In genomic region chr9:121059286-121059685, GRCm38 (mm10) we compare ENCODE assay signal across 10 mouse cellular contexts.
DNase-seq lines count a peak whose midpoint lies in the region; ATAC-seq and TF ChIP-seq lines count a peak whose summit lies in the region.
"Had no signal": no experiment of that assay in that cellular context is flagged by ENCODE, and none has a peak within 500 bp of the region (broad histone marks: within the 10 kb centered on the region; RNA-seq: fewer than 3 reads in every experiment).

No protein-coding gene starts in this region.

- TF ChIP-seq POLR2A in kidney, adult 2 months (IDR thresholded peaks at IDR 0.05; ENCODE audit: low read depth, low read length), result no peak
- TF ChIP-seq POLR2A in brain, embryonic 14.5 days (IDR thresholded peaks at IDR 0.05; ENCODE audit: borderline replicate concordance, extremely low read depth, insufficient read depth, insufficient read length, poor library complexity, severe bottlenecking), result no peak

- TF ChIP-seq CTCF in kidney, adult 2 months (conservative IDR thresholded peaks at IDR 0.05; ENCODE audit: insufficient read depth, insufficient read length, low read depth, low read length), result peak; percentile 55
- peak; percentile 52; the same call in 1 of the 2 replicates for TF ChIP-seq CTCF in brain, embryonic 14.5 days (IDR thresholded peaks at IDR 0.05; ENCODE audit: borderline replicate concordance, extremely low read depth, insufficient read depth, insufficient read length)

- peak; percentile 83 for ATAC-seq in megakaryocyte-erythroid progenitor cell, adult 5-6 weeks (replicated peaks; ENCODE audit: low FRiP score, low TSS enrichment, poor library complexity, severe bottlenecking)

- H3K36me3 ChIP-seq in kidney, adult 2 months (ENCODE audit: control insufficient read depth, insufficient read depth, low read length), result no peaks in the 10 kb centered on the region
- H3K36me3 ChIP-seq in ES-E14 (ENCODE audit: control insufficient read depth, insufficient read depth, low read length, poor library complexity, severe bottlenecking), result no peaks in the 10 kb centered on the region
- H3K36me3 ChIP-seq: hindbrain, embryonic 15.5 days had no signal

- intact Hi-C loops in gastrocnemius, postnatal 14 days (cut with DNase I; ENCODE audit: low total_unique reads), result no loop called here

- in situ Hi-C loops in ES-E14 (cut with MboI; ENCODE audit: low sequenced_read_pairs in 2 of 2, unreplicated experiment in 2 of 2), result no loop called here

- H3K4me1 ChIP-seq in kidney, adult 2 months (ENCODE audit: control insufficient read depth, insufficient read depth, low read length), result no peaks in the 10 kb centered on the region
- H3K4me1 ChIP-seq in ES-E14 (ENCODE audit: control insufficient read depth in 2 of 2, insufficient read depth in 2 of 2, low read length in 2 of 2, poor library complexity in 1 of 2), result peaks cover 3 to 7% of the 10 kb centered on the region in 2 experiments; a peak in 1 of 4 replicates

- over 99% methylated on average over 3 of the region's 3 CpGs for WGBS in kidney, adult 2 months

- H3K9me3 ChIP-seq in ES-E14 (ENCODE audit: control insufficient read depth, insufficient read depth, low read depth, low read length), result no peaks in the 10 kb centered on the region
- H3K9me3 ChIP-seq: hindbrain, embryonic 15.5 days had no signal

- H3K4me3 ChIP-seq in kidney, adult 2 months (ENCODE audit: insufficient read depth, low read depth, low read length), result no peak overlapping the region
- no peak overlapping the region for H3K4me3 ChIP-seq in ES-E14 (ENCODE audit: insufficient read depth in 1 of 2, low read depth in 1 of 2, low read length in 2 of 2, poor library complexity in 1 of 2, severe bottlenecking in 1 of 2)
- H3K4me3 ChIP-seq: hindbrain, embryonic 15.5 days; myocyte had no signal

- H3K27me3 ChIP-seq in kidney, adult 2 months (replicated peaks; ENCODE audit: control insufficient read depth, insufficient read depth, low read length), result no peaks in the 10 kb centered on the region
- H3K27me3 ChIP-seq: hindbrain, embryonic 15.5 days had no signal

- H3K9ac ChIP-seq in ES-E14 (ENCODE audit: insufficient read depth, low read depth, low read length, poor library complexity, severe bottlenecking), result no peak overlapping the region
- H3K9ac ChIP-seq: hindbrain, embryonic 15.5 days had no signal

- H3K27ac ChIP-seq in kidney, adult 2 months (ENCODE audit: insufficient read depth, low read depth, low read length), result no peak overlapping the region
- H3K27ac ChIP-seq in ES-E14 (ENCODE audit: insufficient read depth, low read depth, low read length, poor library complexity, severe bottlenecking), result no peak overlapping the region
- H3K27ac ChIP-seq: hindbrain, embryonic 15.5 days had no signal

- DNase-seq in kidney, adult 2 months, result peak; percentile 31
- no peak for DNase-seq in kidney, postnatal 10 days
- peak; percentile 38 for DNase-seq in ES-E14 (ENCODE audit: low read depth, low spot score)
- DNase-seq in brain, embryonic 14.5 days (ENCODE audit: low read depth), result peak; percentile 26
- no peak for DNase-seq in gastrocnemius, postnatal 14 days
- no peak for DNase-seq in urinary bladder, adult 2 months (ENCODE audit: low spot score)
- no peak for DNase-seq in natural killer cell, adult 2 months (ENCODE audit: low spot score in 2 of 2)

TF ChIP-seq in ES-E14, 5 proteins besides CTCF, POLR2A, EP300 and RAD21:
- TF ChIP-seq CHD2 (IDR thresholded peaks at IDR 0.05; ENCODE audit: low read depth, low read length) (no peak), ZNF384 (IDR thresholded peaks at IDR 0.05; ENCODE audit: low read depth, low read length) (no peak), HCFC1 (IDR thresholded peaks at IDR 0.05; ENCODE audit: borderline replicate concordance, insufficient read depth, low read length) (no peak), ZC3H11A (IDR thresholded peaks at IDR 0.05; ENCODE audit: borderline replicate concordance, low read depth, low read length) (no peak), MAFK (IDR thresholded peaks at IDR 0.05; ENCODE audit: insufficient read depth, low read depth, low read length) (no peak)
TF ChIP-seq in ES-E14: peak in this region for 0.

Comparison
In these comparisons a context has a peak if more than half of its experiments do, and no peak if none do; other contexts are left out.
1. DNase-seq: peak in kidney, adult 2 months (single experiment), ES-E14 (single experiment) and brain, embryonic 14.5 days (single experiment); none in kidney, postnatal 10 days (single experiment), gastrocnemius, postnatal 14 days (single experiment), urinary bladder, adult 2 months (single experiment) and natural killer cell, adult 2 months (0 of 2).